Mouse (Mus musculus): Measurements from ENCODE around the gene Wnt1.

- TF ChIP-seq EP300 (IDR thresholded peaks at IDR 0.05; ENCODE audit: low read depth) (peak; percentile 95), CTCF (IDR thresholded peaks at IDR 0.05; ENCODE audit: low read depth) (no peak)
Measured at GRCm38 (mm10) chr15:98827611-98828011, 38.0 kb downstream of the Wnt1 start.

Data from liver, postnatal 0 days (tissue).